Comparison of ENCODE assay signal across 10 mouse cellular contexts in the genomic region with DNA sequence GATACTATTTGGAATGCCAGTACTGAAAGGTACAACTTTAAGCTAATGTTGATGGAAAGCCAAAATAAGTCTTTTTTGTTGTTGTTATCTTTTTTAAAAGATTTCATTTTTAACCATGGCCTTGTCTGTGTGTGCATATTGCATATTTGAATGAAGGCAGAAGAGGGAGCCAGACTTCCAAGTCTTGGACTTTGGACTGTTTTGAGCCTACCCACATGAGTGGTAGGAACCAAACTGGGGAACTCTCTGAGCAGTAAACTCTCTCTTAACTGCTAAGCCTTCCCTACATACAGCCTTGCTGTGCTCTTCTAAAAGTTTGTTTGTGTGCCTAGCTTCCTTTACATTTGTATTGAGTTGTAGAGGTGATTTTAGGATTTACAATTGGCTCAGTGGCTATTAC. TPM values are rescaled to one million over a fixed set of nuclear protein-coding genes. Genes with fewer than 3 reads are reported as not detected.
DNase-seq lines count a peak whose midpoint lies in the region; ATAC-seq lines count a peak whose summit lies in the region.
"Had no signal": no experiment of that assay in that cellular context is flagged by ENCODE, and none has a peak within 500 bp of the region (broad histone marks: within the 10 kb centered on the region; RNA-seq: fewer than 3 reads in every experiment).

No protein-coding gene starts in this region.

- no peak overlapping the region for H3K9ac ChIP-seq in heart, embryonic 14.5 days (ENCODE audit: low read length)
- H3K9ac ChIP-seq in forebrain, embryonic 16.5 days (replicated peaks; ENCODE audit: low read depth, low read length): no peak overlapping the region
- H3K9ac ChIP-seq in midbrain, embryonic 12.5 days (replicated peaks): no peak overlapping the region

- no peak overlapping the region for H3K27ac ChIP-seq in heart, embryonic 14.5 days (replicated peaks in 1 of 2; ENCODE audit: control insufficient read depth in 1 of 2, insufficient read depth in 1 of 2, low read depth in 2 of 2, low read length in 2 of 2)
- no peak overlapping the region for H3K27ac ChIP-seq in forebrain, embryonic 16.5 days (ENCODE audit: low read length)
- H3K27ac ChIP-seq in midbrain, embryonic 12.5 days (replicated peaks): no peak overlapping the region

- no peaks in the 10 kb centered on the region for H3K27me3 ChIP-seq in heart, embryonic 14.5 days (ENCODE audit: control insufficient read depth, insufficient read depth, low read length)
- H3K27me3 ChIP-seq in forebrain, embryonic 16.5 days (replicated peaks; ENCODE audit: control insufficient read depth, insufficient read depth, low read length): no peaks in the 10 kb centered on the region
- H3K27me3 ChIP-seq in midbrain, embryonic 12.5 days: no peaks in the 10 kb centered on the region

- H3K9me3 ChIP-seq in heart, embryonic 14.5 days (ENCODE audit: control insufficient read depth, low read length): peaks cover 4% of the 10 kb centered on the region; the same call in 1 of the 2 replicates
- H3K9me3 ChIP-seq in forebrain, embryonic 16.5 days (ENCODE audit: control insufficient read depth, low read length): peaks cover 4% of the 10 kb centered on the region; the same call in 1 of the 2 replicates
- H3K9me3 ChIP-seq in midbrain, embryonic 12.5 days: peaks cover 8% of the 10 kb centered on the region; the same call in 1 of the 2 replicates

- no peak for ATAC-seq in heart, embryonic 14.5 days (ENCODE audit: insufficient number of reproducible peaks, insufficient read depth, low FRiP score, low read depth)
- no peak for ATAC-seq in forebrain, embryonic 16.5 days
- no peak for ATAC-seq in midbrain, embryonic 12.5 days (ENCODE audit: low FRiP score, low read depth)

- intact Hi-C loops in left cerebral cortex, postnatal 10 days (cut with DNase I): loop anchor here (5.0 kb wide), 1 partner anchor 44 kb away; a partner anchor contains a TSS

- DNase-seq in heart, adult 11 months: no peak
- DNase-seq in A20 (ENCODE audit: low read depth, low spot score): peak; percentile 17
- DNase-seq in adrenal gland, postnatal 36 days: no peak
- no peak for DNase-seq in left cerebral cortex, postnatal 10 days (ENCODE audit: extremely low spot score in 1 of 2, low spot score in 2 of 2)
- DNase-seq in layer of hippocampus, adult 8-10 months (ENCODE audit: low spot score in 2 of 2): no peak
- DNase-seq: cerebellum, adult 8-10 months; heart, postnatal 14 days had no signal

- H3K4me3 ChIP-seq in heart, embryonic 14.5 days (ENCODE audit: control insufficient read depth in 1 of 2, insufficient read depth in 1 of 2, low read depth in 1 of 2, low read length in 2 of 2): no peak overlapping the region
- H3K4me3 ChIP-seq in forebrain, embryonic 16.5 days (replicated peaks; ENCODE audit: low read length): no peak overlapping the region
- H3K4me3 ChIP-seq in midbrain, embryonic 12.5 days: peak overlapping the region; percentile 97

- peak overlapping the region; percentile 70 for H3K4me2 ChIP-seq in heart, embryonic 14.5 days (ENCODE audit: low read length)
- peak overlapping the region; percentile 18 for H3K4me2 ChIP-seq in forebrain, embryonic 16.5 days (ENCODE audit: low read length)
- H3K4me2 ChIP-seq in midbrain, embryonic 12.5 days (replicated peaks): peak overlapping the region; percentile 64

- H3K36me3 ChIP-seq in heart, embryonic 14.5 days (ENCODE audit: control insufficient read depth, insufficient read depth, low read length): no peaks in the 10 kb centered on the region
- peaks cover 3% of the 10 kb centered on the region; the same call in 1 of the 2 replicates for H3K36me3 ChIP-seq in forebrain, embryonic 16.5 days (ENCODE audit: control insufficient read depth, insufficient read depth)
- H3K36me3 ChIP-seq in midbrain, embryonic 12.5 days: peaks cover 17% of the 10 kb centered on the region

- peaks cover 0 to 6% of the 10 kb centered on the region in 2 experiments; a peak in 1 of 4 replicates for H3K4me1 ChIP-seq in heart, embryonic 14.5 days (ENCODE audit: control insufficient read depth in 2 of 2, insufficient read depth in 2 of 2, low read length in 2 of 2)
- peaks cover 15% of the 10 kb centered on the region for H3K4me1 ChIP-seq in forebrain, embryonic 16.5 days (replicated peaks; ENCODE audit: control insufficient read depth, insufficient read depth, low read length)
- H3K4me1 ChIP-seq in midbrain, embryonic 12.5 days: peaks cover 13% of the 10 kb centered on the region

RNA-seq across cellular contexts. Expression of a gene that starts 2.4 kb away (rescaled TPM):
- polyA plus RNA-seq in heart, embryonic 14.5 days (2014; fragmentation: Nextera tagmentation; extraction: Ambion mirVana): 27.4 and 28.2 TPM in 2 replicates
- polyA plus RNA-seq in forebrain, embryonic 16.5 days (2015; fragmentation: Nextera tagmentation; extraction: Ambion mirVana): 67.1 and 70.5 TPM in 2 replicates
- 94.3 and 101 TPM in 2 replicates for polyA plus RNA-seq in midbrain, embryonic 12.5 days (2016; fragmentation: Nextera tagmentation; extraction: Ambion mirVana)
- total RNA-seq in adrenal gland, postnatal 36 days (2021): 10 to 100 TPM; 14.9 to 16.5 TPM
- 10 to 100 TPM; 35.4 to 36.2 TPM for total RNA-seq in left cerebral cortex, postnatal 10 days (2021)
- 10 to 100 TPM; 30.3 to 38.3 (median 34.6) TPM for total RNA-seq in layer of hippocampus, adult 8-10 months (2022)

RNA-seq across cellular contexts. Expression of a gene that starts 43.7 kb away (rescaled TPM):
- polyA plus RNA-seq in heart, embryonic 14.5 days (2014; fragmentation: Nextera tagmentation; extraction: Ambion mirVana): 183 and 190 TPM in 2 replicates
- 421 and 448 TPM in 2 replicates for polyA plus RNA-seq in forebrain, embryonic 16.5 days (2015; fragmentation: Nextera tagmentation; extraction: Ambion mirVana)
- polyA plus RNA-seq in midbrain, embryonic 12.5 days (2016; fragmentation: Nextera tagmentation; extraction: Ambion mirVana): 252 and 261 TPM in 2 replicates
- 100 to 1,000 TPM; 308 to 387 TPM for total RNA-seq in adrenal gland, postnatal 36 days (2021)
- total RNA-seq in left cerebral cortex, postnatal 10 days (2021): 100 to 1,000 TPM; 926 to 943 TPM
- total RNA-seq in layer of hippocampus, adult 8-10 months (2022): 1,000 to 10,000 TPM in 1 of 4 experiments, 100 to 1,000 TPM in 3; 879 to 1,039 (median 899) TPM

Comparison
In these comparisons a context has a peak if more than half of its experiments do, and no peak if none do; other contexts are left out.
1. H3K4me2 ChIP-seq: peak in every context shown above with its lines; median percentile 70 in heart, embryonic 14.5 days; 64 in midbrain, embryonic 12.5 days; 18 in forebrain, embryonic 16.5 days.